Mouse (Mus musculus) embryonic stem cell, embryonic (primary cell): Measurements from ENCODE around the gene Irf4.

Experiments
- CTCF ChIA-PET, 4 experiments: fragments of 300-600 bp in 2 of 4; fragments of 350-600 bp in 2 of 4; sonication (Branson Sonifier 250); formaldehyde crosslinking; loops; one replicate each; lab custom pipeline; 2022; ENCODE audit warnings: inconsistent platforms in 2 of 4; lab: Charles Lee
- POLR2A ChIA-PET, 4 experiments: fragments of 300-600 bp in 2 of 4; fragments of 350-600 bp in 2 of 4; sonication (Branson Sonifier 250); formaldehyde crosslinking; loops; one replicate each; lab custom pipeline; 2022; ENCODE audit warnings: antibody characterized with exemption in 4 of 4, inconsistent platforms in 1 of 4; lab: Charles Lee

Irf4 gene

DNA sequence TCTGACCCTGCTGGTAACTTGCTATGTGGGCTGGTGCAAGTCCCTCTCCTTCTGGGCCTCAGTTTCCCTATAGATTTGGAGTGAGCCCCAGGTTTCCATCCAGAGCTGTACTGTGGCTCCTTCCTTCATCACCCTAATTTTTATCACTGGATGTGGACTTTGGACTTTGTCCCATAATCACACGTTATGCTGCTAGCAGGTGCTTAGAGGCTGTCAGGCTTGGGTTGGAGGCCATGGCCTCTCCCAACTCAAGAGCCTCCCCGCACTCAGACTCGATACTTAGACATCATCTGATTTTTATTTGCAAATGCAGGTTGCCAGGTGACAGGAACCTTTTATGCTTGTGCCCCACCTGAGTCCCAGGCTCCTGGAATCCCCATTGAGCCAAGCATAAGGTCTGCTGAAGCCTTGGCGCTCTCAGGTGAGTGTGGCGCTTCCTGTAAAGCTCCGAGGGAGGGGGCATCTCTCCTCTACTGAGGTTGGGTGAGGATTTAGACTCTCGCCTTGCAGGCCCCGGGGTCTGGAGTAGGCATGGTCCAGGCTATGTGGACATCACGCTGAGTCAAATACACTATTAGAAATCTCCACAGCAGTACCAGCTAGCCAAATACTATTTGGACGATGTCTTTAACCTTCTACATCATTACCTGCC is 5.9 kb downstream of the Irf4 start:
- ChIA-PET POLR2A (no interaction called here), CTCF (no interaction called here)

DNA sequence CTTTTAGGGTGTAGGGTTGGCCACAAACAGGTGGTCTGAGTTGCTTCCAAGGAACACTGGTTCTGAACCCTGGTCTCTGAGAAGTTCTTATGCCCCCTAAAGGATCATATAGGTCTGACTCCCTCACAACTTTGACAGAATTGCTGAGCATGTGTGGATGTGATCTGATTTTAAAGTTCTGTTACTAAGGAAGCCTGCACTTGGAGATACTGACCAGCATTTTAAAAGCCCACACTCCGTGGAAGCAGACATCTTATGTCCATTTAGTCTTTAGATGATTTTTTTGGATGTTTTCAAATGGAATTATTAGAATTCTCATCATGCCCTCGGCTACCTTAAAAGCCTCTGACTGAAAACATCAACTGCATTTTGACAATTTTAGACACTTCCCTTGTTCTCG is 6.6 kb downstream of the Irf4 start:
- ChIA-PET CTCF (no interaction called here), POLR2A (no interaction called here)

DNA sequence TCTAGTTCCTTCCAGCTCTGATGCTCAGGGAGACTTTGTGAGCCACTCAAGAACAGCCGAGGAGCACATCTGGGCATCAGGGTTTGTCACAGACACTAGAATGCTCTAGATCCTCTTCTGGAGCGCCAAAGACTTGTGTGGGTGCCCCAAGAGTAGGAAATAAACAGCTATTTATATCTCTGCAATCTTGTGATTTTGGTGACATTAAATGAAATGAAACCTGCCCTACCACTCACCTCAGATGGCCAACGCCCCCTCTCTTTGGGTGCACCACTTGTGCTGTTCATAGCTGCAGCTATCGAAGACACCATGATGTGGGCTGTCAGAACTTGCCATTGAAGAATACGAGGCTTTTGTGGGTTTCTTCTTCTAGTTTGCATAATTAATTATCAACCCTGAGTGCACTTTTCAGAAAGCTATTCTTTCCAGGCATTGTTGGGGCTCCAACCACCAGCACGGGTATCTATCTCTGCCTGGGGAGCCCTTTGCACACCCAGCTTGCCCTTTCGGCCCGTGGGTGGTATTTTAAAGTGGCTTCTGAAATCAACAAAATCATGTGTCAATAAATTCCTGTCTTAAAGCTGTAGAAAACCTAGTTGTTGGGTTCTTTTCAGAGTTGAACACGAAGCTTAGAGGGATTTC is 7.1 kb downstream of the Irf4 start:
- ChIA-PET POLR2A (no interaction called here), CTCF (no interaction called here)

DNA sequence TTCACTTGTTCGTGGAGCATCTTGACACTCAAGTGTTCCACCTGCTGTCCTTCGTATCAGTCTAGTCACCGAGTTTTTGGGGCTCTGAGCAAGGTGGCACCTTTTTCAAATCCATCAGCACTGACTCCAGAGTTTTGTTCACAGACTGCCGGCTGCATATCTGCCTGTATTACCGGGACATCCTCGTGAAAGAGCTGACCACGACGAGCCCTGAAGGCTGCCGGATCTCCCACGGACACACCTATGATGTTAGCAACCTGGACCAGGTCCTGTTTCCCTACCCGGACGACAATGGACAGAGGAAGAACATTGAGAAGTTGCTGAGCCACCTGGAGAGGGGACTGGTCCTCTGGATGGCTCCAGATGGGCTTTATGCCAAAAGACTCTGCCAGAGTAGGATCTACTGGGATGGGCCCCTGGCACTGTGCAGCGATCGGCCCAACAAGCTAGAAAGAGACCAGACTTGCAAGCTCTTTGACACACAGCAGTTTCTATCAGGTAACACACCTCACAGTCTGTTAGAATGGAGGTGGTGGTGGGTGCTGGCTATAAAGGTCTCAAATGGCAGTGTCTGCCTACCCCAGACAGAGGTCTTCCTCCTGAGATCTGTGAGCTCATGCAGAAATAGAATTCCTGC is 8.4 kb downstream of the Irf4 start:
- CTCF ChIA-PET = no interaction called here
- POLR2A ChIA-PET = no interaction called here

DNA sequence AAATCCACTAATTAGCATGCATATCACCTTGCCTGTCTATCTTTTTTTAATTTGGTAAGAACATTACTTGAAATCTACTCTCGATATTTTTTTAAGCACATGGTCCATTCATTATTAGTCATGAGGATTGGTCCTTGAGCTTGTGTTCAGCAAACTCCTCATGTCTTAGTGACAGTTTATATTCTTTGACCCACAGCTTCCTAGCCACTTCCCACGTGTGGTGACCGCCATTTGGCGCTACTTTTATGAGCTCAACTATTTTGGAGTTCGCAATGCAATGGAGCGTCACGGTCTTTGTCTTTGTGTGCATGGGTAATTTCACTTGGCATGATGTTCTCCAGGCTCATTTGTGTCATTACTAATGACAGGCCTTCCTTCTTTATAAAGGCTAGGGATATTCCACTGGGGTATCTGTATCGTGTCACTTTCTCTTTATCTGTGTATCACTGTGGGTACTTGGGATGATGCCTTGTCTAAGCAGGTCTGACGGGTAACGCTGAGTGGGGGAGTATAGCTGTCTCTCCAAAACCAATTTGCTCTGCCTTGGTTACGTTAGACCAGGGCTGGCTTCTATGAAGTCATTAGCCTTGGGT is 9.9 kb downstream of the Irf4 start:
- CTCF ChIA-PET = no interaction called here
- POLR2A ChIA-PET = no interaction called here

DNA sequence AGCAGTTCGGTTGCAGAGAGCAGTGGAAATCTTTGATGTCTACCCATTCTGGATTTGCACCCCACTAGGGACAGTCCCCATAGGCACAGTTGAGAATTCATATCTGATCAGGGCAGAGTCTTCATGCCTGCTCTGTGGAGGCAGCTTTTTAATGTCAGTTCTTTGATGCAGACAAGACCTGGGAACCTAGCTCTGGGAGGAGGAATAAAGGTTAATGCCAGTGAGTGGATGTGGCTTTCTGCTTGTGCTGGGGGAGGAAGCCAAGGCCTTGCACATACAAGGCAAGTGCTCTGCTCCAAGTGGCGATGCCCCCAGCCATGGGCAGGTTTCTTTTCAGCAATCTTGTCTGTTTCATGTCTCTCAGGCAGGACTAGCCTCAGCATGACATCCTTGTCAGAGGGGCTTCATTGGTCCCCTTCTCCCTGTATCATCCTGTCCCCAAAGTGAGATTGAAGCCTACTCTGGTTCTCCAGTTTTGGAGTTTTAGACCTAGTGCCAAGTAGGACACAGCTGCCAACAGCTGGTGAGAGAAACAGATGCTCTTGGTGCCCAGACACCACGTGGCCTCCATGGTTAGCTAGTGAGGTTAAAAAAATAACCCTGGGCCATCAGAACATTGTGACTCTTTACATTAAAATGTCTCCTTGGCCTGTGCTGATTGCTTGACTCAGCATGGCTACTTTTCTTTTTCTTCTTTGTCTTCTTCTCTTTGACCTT is 11.5 kb downstream of the Irf4 start:
- CTCF ChIA-PET = interaction anchor here in 1 of 4 experiments (0.7 kb wide), 1 partner anchor 1263 kb away, joined by 3 read pairs; no protein-coding TSS in a partner anchor
- POLR2A ChIA-PET = interaction anchor here in 1 of 4 experiments (1.2 kb wide), 1 partner anchor 11 kb away, joined by 3 read pairs; no protein-coding TSS in a partner anchor

DNA sequence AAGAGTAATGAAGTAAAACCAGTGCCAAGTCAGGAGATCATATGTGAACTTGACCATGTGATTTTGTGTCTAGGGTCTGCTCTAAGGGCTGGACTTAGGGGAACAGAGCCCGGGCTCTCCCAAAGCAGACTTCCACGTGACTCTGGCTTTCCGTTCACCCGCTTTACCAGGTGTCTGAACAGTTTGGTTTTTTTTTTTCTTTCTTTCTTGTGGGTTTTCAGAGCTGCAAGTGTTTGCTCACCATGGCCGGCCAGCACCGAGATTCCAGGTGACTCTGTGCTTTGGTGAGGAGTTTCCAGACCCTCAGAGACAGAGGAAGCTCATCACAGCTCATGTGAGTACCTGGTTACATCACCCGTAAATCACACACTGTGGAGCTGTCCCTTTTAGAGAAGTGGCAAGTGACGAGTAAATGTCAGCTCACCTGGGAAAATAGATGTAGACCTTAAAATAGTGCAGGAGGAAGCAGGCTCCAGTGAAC is 12.2 kb downstream of the Irf4 start:
- CTCF ChIA-PET = no interaction called here
- POLR2A ChIA-PET = interaction anchor here in 1 of 4 experiments (0.7 to 1.2 kb wide), 2 partner anchors 11 to 1393 kb away, joined by 3 read pairs; no protein-coding TSS in a partner anchor

DNA sequence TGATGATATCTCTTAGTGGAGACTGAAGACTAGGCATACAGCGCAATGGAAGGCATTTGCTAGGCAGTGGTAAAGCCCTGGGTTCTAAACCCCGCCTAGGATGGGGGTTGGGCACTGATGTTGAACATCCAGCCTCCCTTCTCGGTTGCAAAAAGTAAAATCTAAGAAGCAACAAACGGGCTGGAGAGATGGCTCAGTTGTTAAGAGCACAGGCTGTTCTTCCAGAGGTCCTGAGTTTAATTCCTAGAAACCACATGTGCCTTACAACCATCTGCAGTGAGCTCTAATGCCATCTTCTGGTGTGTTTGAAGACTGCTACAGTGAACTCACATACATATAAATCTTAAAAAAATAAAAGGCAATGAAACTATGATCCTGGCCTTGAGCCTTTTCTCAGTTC is 13.2 kb downstream of the Irf4 start:
- POLR2A ChIA-PET = no interaction called here
- CTCF ChIA-PET = no interaction called here

DNA sequence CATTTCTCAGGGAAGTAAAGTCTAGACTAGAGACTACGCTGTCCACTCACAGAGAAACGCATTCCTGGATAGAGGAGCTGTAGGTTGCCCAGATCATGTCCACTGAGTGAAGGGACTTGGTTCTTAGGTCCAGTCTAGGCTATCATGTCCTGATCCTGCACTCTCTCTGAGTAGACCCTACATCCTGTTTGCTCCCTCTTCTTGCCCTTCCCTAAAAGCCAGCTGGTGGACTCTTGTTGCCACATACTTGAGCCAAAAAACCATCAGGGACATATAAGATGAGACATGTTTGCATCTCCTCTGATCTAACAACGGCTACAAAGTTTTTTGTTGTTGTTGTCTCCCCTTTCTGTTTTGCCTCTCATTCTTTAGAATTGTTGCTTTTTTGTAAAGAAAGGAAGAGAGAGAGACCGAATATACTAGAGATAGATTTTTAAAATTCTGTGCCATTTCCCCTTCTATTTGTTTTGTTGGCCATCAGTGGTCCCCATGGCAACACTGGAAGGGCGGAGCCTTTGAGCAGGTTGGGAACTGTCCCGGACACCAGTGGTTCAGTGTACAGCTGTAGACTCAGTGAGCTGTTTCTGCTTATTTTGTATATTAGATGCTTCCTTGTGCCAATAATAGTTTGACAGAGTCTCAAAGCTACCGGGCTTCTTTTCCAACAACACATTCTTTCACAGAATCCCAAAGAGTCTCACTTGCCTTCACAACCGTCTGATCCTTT is 15.2 kb downstream of the Irf4 start:
- ChIA-PET CTCF (no interaction called here), POLR2A (no interaction called here)

DNA sequence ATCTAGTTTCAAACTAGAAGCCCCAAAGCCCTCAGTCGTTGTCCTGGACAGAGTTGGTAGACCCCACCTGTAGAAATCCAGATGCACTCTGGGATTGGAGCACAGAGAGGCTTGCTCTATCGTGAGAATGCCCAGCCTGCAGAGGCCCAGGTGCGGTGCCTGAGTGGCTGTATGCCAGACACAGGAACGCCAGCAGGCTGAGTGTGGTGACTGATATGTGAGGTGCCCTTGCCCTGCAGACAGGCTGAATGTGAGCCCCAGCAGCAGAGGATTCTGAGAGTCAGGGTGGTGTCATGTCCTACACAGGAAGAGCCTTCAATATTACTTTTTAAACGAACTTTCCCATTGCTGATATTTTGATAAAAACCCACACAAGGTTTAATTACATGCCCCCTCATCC is 16.9 kb downstream of the Irf4 start:
- POLR2A ChIA-PET = no interaction called here
- CTCF ChIA-PET = no interaction called here

DNA sequence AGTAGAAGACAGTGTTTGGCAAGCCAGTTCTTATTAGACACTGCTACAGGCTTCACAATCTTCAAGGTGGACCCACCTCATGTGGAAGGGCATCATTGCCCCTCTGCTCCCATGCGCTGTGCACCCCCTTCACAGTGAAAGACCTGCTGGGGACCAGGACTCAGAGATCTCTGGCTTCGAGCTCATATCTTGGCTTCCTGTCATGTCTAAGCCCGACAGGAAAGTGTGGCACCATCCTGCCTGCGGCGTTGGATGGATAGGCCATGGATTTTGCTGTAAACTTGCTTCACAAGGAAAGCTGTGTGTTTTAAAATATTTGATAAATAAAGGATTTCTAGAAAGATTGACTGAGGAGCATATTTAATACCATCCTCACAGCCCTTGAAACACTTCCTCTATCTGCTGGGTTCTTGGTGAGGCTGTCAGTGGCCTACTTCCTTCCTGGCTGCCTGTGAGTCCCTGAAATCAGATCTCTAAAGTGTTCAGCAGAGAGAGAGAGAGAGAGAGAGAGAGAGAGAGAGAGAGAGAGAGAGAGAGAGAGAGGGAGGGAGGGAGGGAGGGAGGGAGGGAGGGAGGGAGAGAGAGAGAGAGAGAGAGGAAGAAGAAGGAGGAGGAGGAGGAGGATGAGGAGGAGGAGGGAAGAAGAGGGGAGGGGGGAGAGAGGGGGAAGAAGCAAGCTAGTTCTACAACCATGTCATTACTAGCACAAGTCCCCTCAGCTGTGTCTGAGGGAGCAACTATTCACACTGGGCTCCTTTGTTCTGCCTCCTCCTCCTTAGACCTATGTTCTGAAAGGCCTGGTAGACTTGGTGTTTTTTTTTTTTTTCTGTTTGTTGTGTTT is 17.8 kb downstream of the Irf4 start:
- POLR2A ChIA-PET = interaction anchor here in 2 of 4 experiments (0.5 to 0.7 kb wide), 2 partner anchors 29 to 894 kb away, joined by 3 read pairs; no protein-coding TSS in a partner anchor
- CTCF ChIA-PET = no interaction called here

DNA sequence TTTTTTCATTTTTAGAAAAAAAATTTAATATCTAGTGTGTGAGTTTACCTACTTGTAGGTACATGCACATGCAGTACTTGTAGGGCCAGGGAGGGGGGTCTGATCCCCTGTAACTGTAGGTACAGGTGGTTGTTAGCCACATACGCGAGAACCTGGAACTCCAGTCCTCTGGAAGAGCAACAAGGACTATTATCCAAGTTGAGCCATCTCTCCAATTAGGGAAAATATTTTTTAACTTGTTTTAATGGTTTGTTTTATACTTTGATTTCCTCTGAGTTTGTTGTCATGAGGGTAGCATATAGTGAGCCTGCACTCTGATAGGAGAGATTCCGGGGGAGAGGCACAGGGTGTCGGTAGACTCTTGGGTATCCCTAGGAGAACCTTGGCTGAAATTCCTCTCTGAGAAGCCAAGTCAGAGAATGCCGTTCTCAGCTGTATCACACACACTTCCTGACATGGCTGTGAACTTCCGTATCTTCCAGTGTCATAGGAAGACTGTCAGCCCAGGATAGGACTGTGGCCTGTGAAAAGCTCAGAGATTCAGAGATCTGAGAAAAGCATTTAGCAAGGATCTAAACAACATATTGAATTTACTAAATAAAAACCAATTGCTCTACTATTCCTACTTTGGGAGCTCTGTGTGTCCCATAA is 18.6 kb downstream of the Irf4 start:
- POLR2A ChIA-PET = interaction anchor here in 1 of 4 experiments (0.6 kb wide), 1 partner anchor 468 kb away, joined by 3 read pairs; no protein-coding TSS in a partner anchor
- CTCF ChIA-PET = no interaction called here

DNA sequence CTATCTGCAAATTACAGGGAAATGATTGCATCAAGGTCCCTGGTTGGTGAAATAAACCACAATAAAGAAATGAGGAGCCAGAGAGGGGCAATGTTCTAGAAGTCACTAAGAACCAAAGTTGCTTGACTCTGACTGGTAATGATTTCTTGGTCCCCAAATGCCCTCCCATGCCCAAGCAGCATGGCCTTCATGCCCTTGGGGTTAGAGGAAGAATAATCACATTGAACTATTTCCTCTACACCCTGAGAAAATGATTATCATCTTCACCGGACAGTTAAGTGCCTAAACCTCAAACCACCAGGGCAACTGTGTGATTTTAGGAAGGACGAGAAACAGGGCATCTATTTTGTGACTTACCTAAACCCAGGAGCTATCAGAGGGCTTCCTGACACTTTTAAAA is 27.0 kb downstream of the Irf4 start:
- CTCF ChIA-PET = no interaction called here

DNA sequence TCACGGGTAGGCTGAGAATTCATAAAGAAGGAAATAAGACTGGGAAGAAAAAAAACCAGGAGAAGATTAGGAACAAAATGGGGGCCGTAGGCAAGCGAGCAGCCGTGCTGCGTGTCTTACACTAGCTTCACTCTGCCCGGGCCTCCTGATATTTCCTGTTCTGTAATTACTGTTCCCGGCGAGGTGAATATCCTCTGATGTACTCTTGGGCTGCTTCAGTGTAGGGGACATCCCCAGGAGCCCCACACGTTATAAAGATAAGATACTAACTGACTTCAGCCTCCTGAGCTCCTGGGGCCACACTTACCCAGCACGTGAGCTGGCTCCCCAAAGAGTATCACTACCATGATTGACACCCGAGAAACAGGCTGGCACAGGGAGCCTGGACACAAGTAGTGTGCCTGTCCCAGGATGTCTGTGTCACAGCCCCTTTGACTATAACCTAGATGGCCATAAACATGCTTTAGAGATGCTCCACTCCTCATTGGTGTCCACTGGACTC is 28.7 kb downstream of the Irf4 start:
- POLR2A ChIA-PET = interaction anchor here in 1 of 4 experiments (1.6 kb wide), 1 partner anchor 10 kb away, joined by 3 read pairs; no protein-coding TSS in a partner anchor
- CTCF ChIA-PET = no interaction called here

More for the DNA sequence above, 27.0 kb downstream of the Irf4 start:
- POLR2A ChIA-PET = no interaction called here

DNA sequence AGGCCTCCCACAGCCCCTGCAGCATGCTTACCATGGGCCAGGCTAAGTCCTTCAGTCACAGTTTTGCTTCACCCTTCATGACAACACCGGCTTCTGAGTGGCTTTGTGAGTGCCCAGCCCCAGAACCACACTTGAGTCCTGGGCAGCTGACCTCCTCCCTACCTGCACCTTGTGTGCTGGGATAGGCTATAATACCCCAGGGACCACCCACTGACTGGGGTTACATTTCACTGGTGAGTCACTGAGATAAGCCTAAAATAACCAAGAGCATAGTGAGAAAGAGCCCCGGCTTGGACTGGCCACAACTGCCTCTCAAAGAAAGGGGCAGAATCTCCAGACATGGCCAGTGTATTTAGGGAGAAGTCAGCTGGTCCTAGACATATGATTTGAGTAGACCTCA is 32.9 kb downstream of the Irf4 start:
- POLR2A ChIA-PET = no interaction called here
- CTCF ChIA-PET = no interaction called here

DNA sequence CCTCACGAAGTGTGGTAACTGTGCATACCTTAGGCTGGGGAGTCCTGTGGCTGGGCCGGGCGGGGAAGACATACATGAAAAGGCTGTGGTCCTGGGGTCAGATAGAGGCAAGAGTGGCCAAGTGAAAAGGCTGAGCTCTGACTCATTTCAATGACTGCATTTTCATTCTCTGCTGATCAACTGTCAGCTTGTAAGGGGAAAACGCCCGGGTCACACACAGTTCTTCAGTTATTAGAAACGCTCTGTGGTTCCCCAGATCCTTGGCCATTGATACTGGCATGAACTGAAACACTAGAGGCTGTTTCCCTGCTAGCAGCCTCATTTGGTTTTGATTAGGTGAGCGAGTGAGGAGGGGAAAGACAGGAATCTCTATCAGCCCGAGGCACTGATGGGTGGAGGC is 33.4 kb downstream of the Irf4 start:
- POLR2A ChIA-PET = no interaction called here
- CTCF ChIA-PET = no interaction called here

DNA sequence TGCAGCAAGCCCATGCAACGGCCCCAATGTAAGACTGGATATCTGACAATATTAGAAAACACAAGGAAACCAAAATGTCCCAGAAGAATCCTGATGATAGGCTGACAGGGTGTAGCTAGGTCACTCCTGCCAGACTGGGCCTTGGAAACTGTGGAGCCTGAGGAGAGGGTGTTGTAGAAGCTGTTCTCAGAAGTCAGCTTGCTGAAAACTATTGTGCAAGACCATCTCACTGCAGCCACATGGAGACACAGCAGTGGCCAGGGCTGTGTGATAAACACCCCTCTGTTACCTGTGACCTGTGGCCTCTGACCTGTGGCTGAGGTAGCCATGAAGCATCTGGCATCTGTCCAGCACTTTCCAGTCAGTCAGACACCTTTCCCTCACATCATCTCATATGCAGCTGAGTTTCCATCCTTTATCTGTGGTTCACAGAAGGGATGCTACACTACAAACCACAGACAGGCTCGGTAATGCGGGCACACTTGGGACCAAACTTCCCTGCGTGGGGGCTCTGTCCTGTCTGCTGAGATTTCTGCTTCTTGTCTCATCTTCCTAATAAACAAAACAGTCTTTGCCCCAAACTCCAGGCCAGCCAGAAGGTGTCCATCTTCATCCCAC is 36.5 kb downstream of the Irf4 start:
- CTCF ChIA-PET = no interaction called here
- POLR2A ChIA-PET = interaction anchor here in 1 of 4 experiments (0.6 kb wide), 1 partner anchor 801 kb away, joined by 3 read pairs; no protein-coding TSS in a partner anchor
